Mouse (Mus musculus) CH12.LX (cell line): Measurements from ENCODE around the gene Gsdmc4. TPM values are rescaled to one million over a fixed set of nuclear protein-coding genes. Genes with fewer than 3 reads are reported as not detected.
A peak's percentile ranks its signal among the peaks of the same experiment; 100 is the strongest.

Experiments used
- DNase-seq: peaks from one replicate; pipeline ENCODE4 v3.0.0-alpha.2; 2013; ENCODE audit errors: extremely low read depth
- H3K27ac ChIP-seq: 2 replicates; pipeline ENCODE4 v1.5.1; 2012; ENCODE audit warnings: low read depth, mild to moderate bottlenecking, control low read depth, moderate library complexity; ENCODE audit not compliant: insufficient read depth
- H3K27me3 ChIP-seq: replicated peaks from 2 replicates; pipeline ENCODE3; 2012; ENCODE audit warnings: inconsistent platforms
- H3K36me3 ChIP-seq, 2 experiments: replicated peaks in 1 of 2; 2 replicates each; pipeline versions ENCODE3 to v1.6.1; 2012; ENCODE audit warnings: inconsistent platforms in 1 of 2, low read length in 1 of 2, mild to moderate bottlenecking in 1 of 2, mixed read lengths in 1 of 2, moderate library complexity in 1 of 2; ENCODE audit not compliant: control insufficient read depth in 1 of 2, insufficient read depth in 1 of 2
- H3K4me1 ChIP-seq, 2 experiments: 2 replicates each; pipeline ENCODE4 v1.6.1; 2012; ENCODE audit warnings: inconsistent platforms in 1 of 2, moderate library complexity in 1 of 2; ENCODE audit not compliant: insufficient read depth in 2 of 2, control insufficient read depth in 1 of 2
- H3K4me2 ChIP-seq: 2 replicates; pipeline ENCODE4 v1.6.1; 2012; ENCODE audit warnings: low read depth, mild to moderate bottlenecking, control low read depth; ENCODE audit not compliant: poor library complexity, insufficient read depth, severe bottlenecking
- H3K4me3 ChIP-seq, 3 experiments: fragments of 150-350 bp in 1 of 3; sonication (generic) in 1 of 3; replicated peaks in 1 of 3; 2 replicates each; pipeline versions ENCODE3 to v1.5.1; 2011 to 2012; ENCODE audit warnings: low read depth in 2 of 3, low read length in 2 of 3, mild to moderate bottlenecking in 2 of 3, moderate library complexity in 2 of 3, control low read depth in 1 of 3, improper control_type of control experiment in 1 of 3, inconsistent platforms in 1 of 3, mixed read lengths in 1 of 3; ENCODE audit not compliant: poor library complexity in 1 of 3
- H3K79me2 ChIP-seq: replicated peaks from 2 replicates; pipeline ENCODE4 v1.6.1; 2012; ENCODE audit warnings: mild to moderate bottlenecking, moderate library complexity; ENCODE audit not compliant: control insufficient read depth, poor library complexity, insufficient read depth, severe bottlenecking; ENCODE audit errors: extremely low read depth
- H3K9ac ChIP-seq: 2 replicates; pipeline ENCODE4 v1.6.1; 2012; ENCODE audit warnings: low read depth, mild to moderate bottlenecking, control low read depth, moderate library complexity; ENCODE audit not compliant: insufficient read depth
- H3K9me3 ChIP-seq: replicated peaks from 2 replicates; pipeline ENCODE3; 2012; ENCODE audit warnings: low read length, inconsistent platforms, mixed read lengths
- BHLHE40 ChIP-seq: IDR thresholded peaks from 2 replicates; pipeline ENCODE4 v1.6.1; 2011; ENCODE audit warnings: mild to moderate bottlenecking, low read depth, low read length, improper control_type of control experiment
- CHD1 ChIP-seq: IDR thresholded peaks from 2 replicates; pipeline ENCODE4 v1.6.1; 2012; ENCODE audit warnings: low read depth, low read length, improper control_type of control experiment, inconsistent platforms
- CHD2 ChIP-seq: IDR thresholded peaks from 2 replicates; pipeline ENCODE4 v1.6.1; 2011; ENCODE audit warnings: low read length, improper control_type of control experiment
- CTCF ChIP-seq, 2 experiments: IDR thresholded peaks in 1 of 2; conservative IDR thresholded peaks in 1 of 2; 2 replicates each; pipeline ENCODE4 v1.5.1; 2011 to 2012; ENCODE audit warnings: low read depth in 2 of 2, low read length in 2 of 2, improper control_type of control experiment in 1 of 2, inconsistent platforms in 1 of 2, mild to moderate bottlenecking in 1 of 2, moderate library complexity in 1 of 2
- ETS1 ChIP-seq: conservative IDR thresholded peaks from 2 replicates; pipeline ENCODE4 v1.6.1; 2012; ENCODE audit warnings: low read depth, mild to moderate bottlenecking, inconsistent platforms, low read length, improper control_type of control experiment, moderate library complexity
- GABPA ChIP-seq: IDR thresholded peaks from 2 replicates; pipeline ENCODE4 v1.6.1; 2012; ENCODE audit warnings: low read depth, low read length, improper control_type of control experiment, inconsistent platforms; ENCODE audit not compliant: insufficient replicate concordance
- IRF4 ChIP-seq: IDR thresholded peaks from 2 replicates; pipeline ENCODE4 v1.6.1; 2014; ENCODE audit warnings: low read depth, mild to moderate bottlenecking, inconsistent platforms, low read length, improper control_type of control experiment
- JUN ChIP-seq: IDR thresholded peaks from 2 replicates; pipeline ENCODE4 v1.6.1; 2011; ENCODE audit warnings: low read depth, mild to moderate bottlenecking, low read length, improper control_type of control experiment, moderate library complexity; ENCODE audit not compliant: insufficient read depth
- JUND ChIP-seq: conservative IDR thresholded peaks from 2 replicates; pipeline ENCODE4 v1.6.1; 2011; ENCODE audit warnings: low read depth, low read length, improper control_type of control experiment
- KAT2A ChIP-seq: IDR thresholded peaks from 2 replicates; pipeline ENCODE4 v1.6.1; 2012; ENCODE audit warnings: low read length, improper control_type of control experiment, inconsistent platforms; ENCODE audit not compliant: insufficient replicate concordance
- MAFK ChIP-seq: IDR thresholded peaks from 2 replicates; pipeline ENCODE4 v1.6.1; 2011; ENCODE audit warnings: low read length, improper control_type of control experiment; ENCODE audit not compliant: insufficient replicate concordance
- MAX ChIP-seq: IDR thresholded peaks from 2 replicates; pipeline ENCODE4 v1.6.1; 2011; ENCODE audit warnings: low read length, improper control_type of control experiment
- MAZ ChIP-seq: IDR thresholded peaks from 2 replicates; pipeline ENCODE4 v1.6.1; 2012; ENCODE audit warnings: low read depth, mild to moderate bottlenecking, inconsistent platforms, low read length, improper control_type of control experiment, moderate library complexity
- MEF2A ChIP-seq: IDR thresholded peaks from 2 replicates; pipeline ENCODE4 v1.6.1; 2014; ENCODE audit warnings: low read depth, mild to moderate bottlenecking, inconsistent platforms, low read length, improper control_type of control experiment, borderline replicate concordance
- MXI1 ChIP-seq: IDR thresholded peaks from 2 replicates; pipeline ENCODE4 v1.6.1; 2011; ENCODE audit warnings: mild to moderate bottlenecking, low read depth, low read length, improper control_type of control experiment
- MYC ChIP-seq: IDR thresholded peaks from 2 replicates; pipeline ENCODE4 v1.6.1; 2011; ENCODE audit warnings: low read depth, mild to moderate bottlenecking, improper control_type of control experiment, low read length
- NRF1 ChIP-seq: IDR thresholded peaks from 2 replicates; pipeline ENCODE4 v1.6.1; 2014; ENCODE audit warnings: low read depth, mild to moderate bottlenecking, inconsistent platforms, low read length, improper control_type of control experiment, moderate library complexity
- POLR2A ChIP-seq: IDR thresholded peaks from 2 replicates; pipeline ENCODE4 v1.6.1; 2011; ENCODE audit warnings: low read depth, mild to moderate bottlenecking, improper control_type of control experiment, low read length
- POLR2AphosphoS2 ChIP-seq: IDR thresholded peaks from 2 replicates; pipeline ENCODE4 v1.6.1; 2011; ENCODE audit warnings: low read depth, low read length, improper control_type of control experiment
- RAD21 ChIP-seq: IDR thresholded peaks from 2 replicates; pipeline ENCODE4 v1.6.1; 2011; ENCODE audit warnings: low read depth, mild to moderate bottlenecking, low read length, improper control_type of control experiment, moderate library complexity
- SMC3 ChIP-seq: IDR thresholded peaks from 2 replicates; pipeline ENCODE4 v1.6.1; 2011; ENCODE audit warnings: low read depth, low read length, improper control_type of control experiment
- TBP ChIP-seq: conservative IDR thresholded peaks from 2 replicates; pipeline ENCODE4 v1.6.1; 2011; ENCODE audit warnings: low read depth, low read length, improper control_type of control experiment
- UBTF ChIP-seq: IDR thresholded peaks from 2 replicates; pipeline ENCODE4 v1.6.1; 2012; ENCODE audit warnings: low read depth, mild to moderate bottlenecking, inconsistent platforms, low read length, improper control_type of control experiment, moderate library complexity
- USF1 ChIP-seq: IDR thresholded peaks from 2 replicates; pipeline ENCODE4 v1.6.1; 2014; ENCODE audit warnings: low read depth, mild to moderate bottlenecking, inconsistent platforms, low read length, improper control_type of control experiment
- ZKSCAN1 ChIP-seq: IDR thresholded peaks from 2 replicates; pipeline ENCODE4 v1.6.1; 2012; ENCODE audit warnings: low read depth, inconsistent platforms, low read length, improper control_type of control experiment, borderline replicate concordance
- ZMIZ1 ChIP-seq: IDR thresholded peaks from 2 replicates; pipeline ENCODE4 v1.6.1; 2012; ENCODE audit warnings: low read depth, mild to moderate bottlenecking, inconsistent platforms, low read length, improper control_type of control experiment
- ZNF384 ChIP-seq: IDR thresholded peaks from 2 replicates; pipeline ENCODE4 v1.6.1; 2012; ENCODE audit warnings: low read depth, low read length, improper control_type of control experiment, inconsistent platforms
- dilution Hi-C: fragments of 300-500 bp; cut with MboI; formaldehyde crosslinking; loops from 2 replicates; pipeline ENCODE4 v1.14.3; 2020; ENCODE audit warnings: low sequenced_read_pairs; ENCODE audit not compliant: extremely low pct_unique_long_range_greater_than_20kb, extremely low pct_ligation_motif_present
- in situ Hi-C: fragments of 300-500 bp; cut with MboI; formaldehyde crosslinking; loops from 3 replicates; pipeline ENCODE4 v1.14.3; 2019; ENCODE audit warnings: low sequenced_read_pairs, low pct_ligation_motif_present, low pct_unique_long_range_greater_than_20kb, mixed read lengths
- polyA plus RNA-seq: library from polyadenylated mRNA; unstranded; fragments of >175 nt; gene quantifications from 2 replicates; pipeline ENCODE4 v1.2.1, GENCODE M21; 2012; ENCODE audit warnings: low read depth; ENCODE audit not compliant: insufficient read length
- total RNA-seq, 2 experiments: library from RNA; depleted of rRNA; stranded (reverse); fragments of 300-350 nt in 1 of 2; fragments of >200 nt in 1 of 2; gene quantifications; 2 replicates each; pipeline ENCODE4 v1.2.3; 2012 to 2014

The Gsdmc4 gene
- total and polyA plus RNA-seq, 3 experiments: 0.11 TPM; not detected in 1

- H3K4me3 ChIP-seq: no peak overlapping the region
- H3K4me2 ChIP-seq: no peak overlapping the region
- dilution Hi-C loops: no loop called here
These were observed 45.5 kb upstream of the Gsdmc4 start for GRCm38 (mm10) chr15:63957553-63957952.

GRCm38 (mm10) chr15:63953256-63953655, 41.2 kb upstream of the Gsdmc4 start:
- Histone ChIP-seq H3K4me3 (no peak overlapping the region), H3K4me2 (no peak overlapping the region), H3K4me1 (peaks cover 0 to 51% of the 10 kb centered on the region in 2 experiments; a peak in 2 of 4 replicates), H3K79me2 (no peaks in the 10 kb centered on the region; the same call in 1 of the 2 replicates), H3K36me3 (peaks cover 5 to 58% of the 10 kb centered on the region in 2 experiments), H3K9ac (no peak overlapping the region), H3K27ac (no peak overlapping the region), H3K27me3 (no peaks in the 10 kb centered on the region), H3K9me3 (no peaks in the 10 kb centered on the region)
- in situ Hi-C loops: no loop called here
- TF ChIP-seq MAZ: no peak
- no peak for TF ChIP-seq SMC3
- TF ChIP-seq JUN: no peak
- TF ChIP-seq TBP: no peak
- no peak for TF ChIP-seq CHD1
- no peak for TF ChIP-seq KAT2A
- no peak for TF ChIP-seq ZNF384
- no peak for TF ChIP-seq CHD2
- TF ChIP-seq USF1: no peak
- TF ChIP-seq ZMIZ1: no peak
- TF ChIP-seq ETS1: no peak
- DNase-seq: no peak
- dilution Hi-C loops: no loop called here

More at GRCm38 (mm10) chr15:63957553-63957952, 45.5 kb upstream of the Gsdmc4 start:
- in situ Hi-C loops: no loop called here
- H3K9me3 ChIP-seq: no peaks in the 10 kb centered on the region
- no peak overlapping the region for H3K27ac ChIP-seq
- H3K9ac ChIP-seq: no peak overlapping the region
- TF ChIP-seq MYC: no peak
- peak; percentile 16; the same call in 1 of the 2 replicates for TF ChIP-seq MEF2A
- H3K36me3 ChIP-seq: peaks cover 3 to 61% of the 10 kb centered on the region in 2 experiments
- peaks cover 9% of the 10 kb centered on the region; the same call in 1 of the 2 replicates for H3K79me2 ChIP-seq
- DNase-seq: peak; percentile 31
- no peaks in the 10 kb centered on the region for H3K27me3 ChIP-seq
- peaks cover 3 to 69% of the 10 kb centered on the region in 2 experiments; a peak in 2 of 4 replicates for H3K4me1 ChIP-seq

GRCm38 (mm10) chr15:63941221-63941620, 29.1 kb upstream of the Gsdmc4 start:
- no peak overlapping the region for H3K9ac ChIP-seq
- H3K4me2 ChIP-seq: no peak overlapping the region
- H3K27ac ChIP-seq: no peak overlapping the region
- dilution Hi-C loops: no loop called here
- H3K79me2 ChIP-seq: no peaks in the 10 kb centered on the region
- no peaks in the 10 kb centered on the region for H3K4me1 ChIP-seq
- H3K9me3 ChIP-seq: no peaks in the 10 kb centered on the region
- no peak for DNase-seq
- no peak overlapping the region for H3K4me3 ChIP-seq
- peaks cover 35 to 89% of the 10 kb centered on the region in 2 experiments for H3K36me3 ChIP-seq
- no peaks in the 10 kb centered on the region for H3K27me3 ChIP-seq
- in situ Hi-C loops: no loop called here
- no peak for TF ChIP-seq MEF2A
- TF ChIP-seq POLR2AphosphoS2: no peak
- TF ChIP-seq POLR2A: no peak
- no peak for TF ChIP-seq USF1
- no peak for TF ChIP-seq GABPA
- no peak for TF ChIP-seq UBTF
- TF ChIP-seq CTCF (conservative IDR thresholded peaks at IDR 0.05 in 1 of 2, IDR thresholded peaks at IDR 0.05 in 1 of 2; ENCODE audit: low read depth in 2 of 2, low read length in 2 of 2): no peak
- no peak for TF ChIP-seq BHLHE40
- TF ChIP-seq KAT2A: no peak
- no peak for TF ChIP-seq IRF4
- no peak for TF ChIP-seq JUND
- no peak for TF ChIP-seq MXI1
- TF ChIP-seq RAD21: no peak
- TF ChIP-seq CHD1: no peak
- no peak for TF ChIP-seq NRF1
- TF ChIP-seq ZKSCAN1: no peak
- no peak for TF ChIP-seq MAFK
- no peak for TF ChIP-seq MAX
